Mouse (Mus musculus): ENCODE data around the gene Cryaa. TPM values are rescaled to one million over a fixed set of nuclear protein-coding genes. Genes with fewer than 3 reads are reported as not detected.

The Cryaa gene
- polyA plus RNA-seq, 1 experiment from 2014 or later = not detected

GRCm38 (mm10) chr17:31670163-31670562 lies 7.4 kb upstream of the Cryaa start:
- Histone ChIP-seq H3K4me3 (no peak overlapping the region), H3K36me3 (no peaks in the 10 kb centered on the region), H3K27me3 (ENCODE audit: insufficient read depth, poor library complexity, severe bottlenecking) (no peaks in the 10 kb centered on the region), H3K4me1 (peaks cover 4% of the 10 kb centered on the region; the same call in 1 of the 2 replicates), H3K27ac (no peak overlapping the region), H3K9me3 (no peaks in the 10 kb centered on the region)
- WGBS = 60% methylated on average over 11 of the region's 11 CpGs
- DNase-seq (ENCODE audit: low spot score) = no peak

- Histone ChIP-seq H3K27me3 (ENCODE audit: insufficient read depth, poor library complexity, severe bottlenecking) (peaks cover under 1% of the 10 kb centered on the region; the same call in 1 of the 2 replicates), H3K4me3 (no peak overlapping the region), H3K9me3 (no peaks in the 10 kb centered on the region), H3K36me3 (no peaks in the 10 kb centered on the region), H3K27ac (no peak overlapping the region), H3K4me1 (peaks cover 4% of the 10 kb centered on the region; the same call in 1 of the 2 replicates)
- DNase-seq (ENCODE audit: low spot score) = no peak
- 84% methylated on average over 8 of the region's 8 CpGs for WGBS
These were observed 5.9 kb upstream of the Cryaa start for GRCm38 (mm10) chr17:31671698-31672097.

GRCm38 (mm10) chr17:31672279-31672678 lies 5.3 kb upstream of the Cryaa start:
- no peaks in the 10 kb centered on the region for H3K36me3 ChIP-seq
- DNase-seq (ENCODE audit: low spot score) = no peak
- H3K27ac ChIP-seq = no peak overlapping the region
- H3K4me3 ChIP-seq = no peak overlapping the region
- 84% methylated on average over 12 of the region's 12 CpGs for WGBS
- H3K27me3 ChIP-seq (ENCODE audit: insufficient read depth, poor library complexity, severe bottlenecking) = peaks cover 6% of the 10 kb centered on the region; the same call in 1 of the 2 replicates
- no peaks in the 10 kb centered on the region for H3K9me3 ChIP-seq
- peaks cover 4% of the 10 kb centered on the region; the same call in 1 of the 2 replicates for H3K4me1 ChIP-seq

- WGBS = 96% methylated on average over 1 of the region's 1 CpGs
- no peaks in the 10 kb centered on the region for H3K9me3 ChIP-seq
- DNase-seq (ENCODE audit: low spot score) = no peak
- no peak overlapping the region for H3K27ac ChIP-seq
- H3K36me3 ChIP-seq = no peaks in the 10 kb centered on the region
- peaks cover 27% of the 10 kb centered on the region for H3K27me3 ChIP-seq (ENCODE audit: insufficient read depth, poor library complexity, severe bottlenecking)
- no peak overlapping the region for H3K4me3 ChIP-seq
- H3K4me1 ChIP-seq = peaks cover 4% of the 10 kb centered on the region; the same call in 1 of the 2 replicates
These were observed 3.2 kb upstream of the Cryaa start for GRCm38 (mm10) chr17:31674426-31674825.

GRCm38 (mm10) chr17:31680450-31680849 lies 2.8 kb downstream of the Cryaa start:
- Histone ChIP-seq H3K27ac (no peak overlapping the region), H3K36me3 (no peaks in the 10 kb centered on the region), H3K4me1 (peaks cover 7% of the 10 kb centered on the region; the same call in 1 of the 2 replicates), H3K4me3 (no peak overlapping the region), H3K27me3 (ENCODE audit: insufficient read depth, poor library complexity, severe bottlenecking) (peaks cover 52% of the 10 kb centered on the region), H3K9me3 (no peaks in the 10 kb centered on the region)
- 64% methylated on average over 2 of the region's 2 CpGs for WGBS
- no peak for DNase-seq (ENCODE audit: low spot score)

- DNase-seq (ENCODE audit: low spot score) = peak; percentile 93
- peaks cover 21% of the 10 kb centered on the region for H3K27me3 ChIP-seq (ENCODE audit: insufficient read depth, poor library complexity, severe bottlenecking)
- peaks cover 12% of the 10 kb centered on the region for H3K4me1 ChIP-seq
- H3K36me3 ChIP-seq = no peaks in the 10 kb centered on the region
- H3K4me3 ChIP-seq = no peak overlapping the region
- H3K9me3 ChIP-seq = no peaks in the 10 kb centered on the region; the same call in 1 of the 2 replicates
- peak overlapping the region; percentile 92 for H3K27ac ChIP-seq
- 18% methylated on average over 17 of the region's 17 CpGs for WGBS
These were observed 8.1 kb downstream of the Cryaa start for GRCm38 (mm10) chr17:31685514-31686224.

GRCm38 (mm10) chr17:31686225-31686564 lies 8.6 kb downstream of the Cryaa start:
- Histone ChIP-seq H3K27me3 (ENCODE audit: insufficient read depth, poor library complexity, severe bottlenecking) (peaks cover 15% of the 10 kb centered on the region), H3K36me3 (no peaks in the 10 kb centered on the region), H3K4me3 (no peak overlapping the region), H3K27ac (peak overlapping the region; percentile 92), H3K4me1 (peaks cover 11% of the 10 kb centered on the region), H3K9me3 (no peaks in the 10 kb centered on the region; the same call in 1 of the 2 replicates)
- DNase-seq (ENCODE audit: low spot score) = no peak
- WGBS = 34% methylated on average over 3 of the region's 3 CpGs

GRCm38 (mm10) chr17:31688112-31688511 lies 10.5 kb downstream of the Cryaa start:
- Histone ChIP-seq H3K36me3 (no peaks in the 10 kb centered on the region), H3K4me3 (no peak overlapping the region), H3K4me1 (peaks cover 17% of the 10 kb centered on the region), H3K27me3 (ENCODE audit: insufficient read depth, poor library complexity, severe bottlenecking) (peaks cover 2% of the 10 kb centered on the region), H3K9me3 (no peaks in the 10 kb centered on the region; the same call in 1 of the 2 replicates), H3K27ac (0 out of 2 replicates have a peak overlapping the region, but pooled peaks have one; percentile 59)
- 81% methylated on average over 9 of the region's 9 CpGs for WGBS
- DNase-seq (ENCODE audit: low spot score) = no peak

- DNase-seq (ENCODE audit: low spot score) = no peak
- H3K27me3 ChIP-seq (ENCODE audit: insufficient read depth, poor library complexity, severe bottlenecking) = no peaks in the 10 kb centered on the region
- no peaks in the 10 kb centered on the region; the same call in 1 of the 2 replicates for H3K9me3 ChIP-seq
- H3K27ac ChIP-seq = no peak overlapping the region
- no peaks in the 10 kb centered on the region for H3K36me3 ChIP-seq
- 58% methylated on average over 1 of the region's 1 CpGs for WGBS
- H3K4me1 ChIP-seq = peaks cover 31% of the 10 kb centered on the region
- H3K4me3 ChIP-seq = no peak overlapping the region
These were observed 12.0 kb downstream of the Cryaa start for GRCm38 (mm10) chr17:31689606-31690005.

GRCm38 (mm10) chr17:31692918-31693317 lies 15.3 kb downstream of the Cryaa start:
- H3K27ac ChIP-seq = peak overlapping the region; percentile 84

GRCm38 (mm10) chr17:31693330-31694022 lies 15.9 kb downstream of the Cryaa start:
- peak overlapping the region; percentile 84 for H3K27ac ChIP-seq

More at GRCm38 (mm10) chr17:31692918-31693317, 15.3 kb downstream of the Cryaa start:
- no peaks in the 10 kb centered on the region; the same call in 1 of the 2 replicates for H3K9me3 ChIP-seq
- H3K27me3 ChIP-seq (ENCODE audit: insufficient read depth, poor library complexity, severe bottlenecking) = no peaks in the 10 kb centered on the region
- 36% methylated on average over 5 of the region's 5 CpGs for WGBS
- no peak for DNase-seq (ENCODE audit: low spot score)
- H3K4me1 ChIP-seq = peaks cover 23% of the 10 kb centered on the region
- H3K4me3 ChIP-seq = 0 out of 2 replicates have a peak overlapping the region, but pooled peaks have one; percentile 46
- no peaks in the 10 kb centered on the region for H3K36me3 ChIP-seq

GRCm38 (mm10) chr17:31694023-31694376 lies 16.4 kb downstream of the Cryaa start:
- no peak for DNase-seq (ENCODE audit: low spot score)
- H3K27ac ChIP-seq = peak overlapping the region; percentile 84
- 67% methylated on average over 7 of the region's 7 CpGs for WGBS

More at GRCm38 (mm10) chr17:31693330-31694022, 15.9 kb downstream of the Cryaa start:
- H3K4me1 ChIP-seq = peaks cover 29% of the 10 kb centered on the region
- DNase-seq (ENCODE audit: low spot score) = peak; percentile 92
- H3K9me3 ChIP-seq = no peaks in the 10 kb centered on the region; the same call in 1 of the 2 replicates
- WGBS = 2% methylated on average over 20 of the region's 20 CpGs
- H3K4me3 ChIP-seq = peak overlapping the region; percentile 46
- no peaks in the 10 kb centered on the region for H3K36me3 ChIP-seq
- no peaks in the 10 kb centered on the region for H3K27me3 ChIP-seq (ENCODE audit: insufficient read depth, poor library complexity, severe bottlenecking)

GRCm38 (mm10) chr17:31694949-31695348 lies 17.3 kb downstream of the Cryaa start:
- H3K27me3 ChIP-seq (ENCODE audit: insufficient read depth, poor library complexity, severe bottlenecking) = no peaks in the 10 kb centered on the region
- peaks cover 32% of the 10 kb centered on the region for H3K4me1 ChIP-seq
- no peaks in the 10 kb centered on the region for H3K9me3 ChIP-seq
- DNase-seq (ENCODE audit: low spot score) = no peak
- H3K36me3 ChIP-seq = no peaks in the 10 kb centered on the region
- no peak overlapping the region for H3K4me3 ChIP-seq
- no peak overlapping the region for H3K27ac ChIP-seq
- 75% methylated on average over 1 of the region's 1 CpGs for WGBS

More at GRCm38 (mm10) chr17:31694023-31694376, 16.4 kb downstream of the Cryaa start:
- Histone ChIP-seq H3K36me3 (no peaks in the 10 kb centered on the region), H3K27me3 (ENCODE audit: insufficient read depth, poor library complexity, severe bottlenecking) (no peaks in the 10 kb centered on the region), H3K9me3 (no peaks in the 10 kb centered on the region; the same call in 1 of the 2 replicates), H3K4me3 (no peak overlapping the region), H3K4me1 (peaks cover 32% of the 10 kb centered on the region)
